Mouse (Mus musculus) hindbrain, embryonic 16.5 days (tissue): ENCODE measurements around the gene A730049H05Rik. TPM values are rescaled to one million over a fixed set of nuclear protein-coding genes. Genes with fewer than 3 reads are reported as not detected.
A peak's percentile ranks its signal among the peaks of the same experiment; 100 is the strongest.

Source experiments
- ATAC-seq: fragments of 200-750 bp; cut with Nextera tagmentation; 2 replicates; pipeline ENCODE4 v1.8.0; 2017; ENCODE audit warnings: moderate TSS enrichment, moderate library complexity
- H3K27ac ChIP-seq: fragments of 300-500 bp; sonication (generic); 2 replicates; pipeline ENCODE4 v1.5.1; 2014; ENCODE audit warnings: low read depth, mild to moderate bottlenecking, control low read depth, low read length, moderate library complexity
- H3K27me3 ChIP-seq: fragments of 300-500 bp; sonication (generic); replicated peaks from 2 replicates; pipeline ENCODE4 v1.6.1; 2014; ENCODE audit warnings: low read length; ENCODE audit not compliant: control insufficient read depth, insufficient read depth
- H3K36me3 ChIP-seq: fragments of 300-500 bp; sonication (generic); 2 replicates; pipeline ENCODE4 v1.6.1; 2014; ENCODE audit warnings: mild to moderate bottlenecking, low read length, moderate library complexity, mixed read lengths; ENCODE audit not compliant: control insufficient read depth, insufficient read depth
- H3K4me1 ChIP-seq: fragments of 300-500 bp; sonication (generic); 2 replicates; pipeline ENCODE4 v1.6.1; 2014; ENCODE audit warnings: low read depth, low read length; ENCODE audit not compliant: control insufficient read depth, insufficient read depth
- H3K4me2 ChIP-seq: fragments of 300-500 bp; sonication (generic); 2 replicates; pipeline ENCODE4 v1.6.1; 2014; ENCODE audit warnings: mild to moderate bottlenecking, low read length, control low read depth, moderate library complexity
- H3K4me3 ChIP-seq: fragments of 300-500 bp; sonication (generic); 2 replicates; pipeline ENCODE4 v1.5.1; 2014; ENCODE audit warnings: mild to moderate bottlenecking, low read length, control low read depth, moderate library complexity
- H3K9ac ChIP-seq: fragments of 300-500 bp; sonication (generic); 2 replicates; pipeline ENCODE4 v1.6.1; 2014; ENCODE audit warnings: low read depth, mild to moderate bottlenecking, control low read depth, low read length, moderate library complexity
- H3K9me3 ChIP-seq: fragments of 300-500 bp; sonication (generic); 2 replicates; pipeline ENCODE4 v1.6.1; 2014; ENCODE audit warnings: mild to moderate bottlenecking, low read length, moderate library complexity; ENCODE audit not compliant: control insufficient read depth
- WGBS: fragments of 180-500 bp; shearing (Covaris S2); extraction: QIAGEN DNeasy Blood & Tissue Kit; methylation state at CpG from one replicate; pipeline ENCODE4 v1.1.7; 2014; 5-methylcytosine and 5-hydroxymethylcytosine counted together
- polyA plus RNA-seq: library from polyadenylated mRNA; unstranded; fragments of >200 nt; fragmentation: Nextera tagmentation; extraction: Ambion mirVana; gene quantifications from 2 replicates; pipeline ENCODE4 v1.2.1, GENCODE M21; 2015

Gene A730049H05Rik
- polyA plus RNA-seq, 1 experiment from 2014 or later = 0.54 TPM

GRCm38 (mm10) chr6:92846614-92847013 is 30.3 kb downstream of the A730049H05Rik start:
- no peak overlapping the region for H3K27ac ChIP-seq
- no peak overlapping the region for H3K4me3 ChIP-seq
- no peaks in the 10 kb centered on the region for H3K27me3 ChIP-seq
- WGBS = 48% methylated on average over 4 of the region's 4 CpGs
- ATAC-seq = no peak
- no peaks in the 10 kb centered on the region; the same call in 1 of the 2 replicates for H3K4me1 ChIP-seq
- H3K4me2 ChIP-seq = no peak overlapping the region
- H3K36me3 ChIP-seq = no peaks in the 10 kb centered on the region
- H3K9me3 ChIP-seq = no peaks in the 10 kb centered on the region
- H3K9ac ChIP-seq = no peak overlapping the region

GRCm38 (mm10) chr6:92849208-92849607 is 32.9 kb downstream of the A730049H05Rik start:
- Histone ChIP-seq H3K4me3 (no peak overlapping the region), H3K27ac (no peak overlapping the region), H3K36me3 (no peaks in the 10 kb centered on the region), H3K9me3 (no peaks in the 10 kb centered on the region), H3K4me1 (no peaks in the 10 kb centered on the region; the same call in 1 of the 2 replicates), H3K27me3 (no peaks in the 10 kb centered on the region), H3K4me2 (no peak overlapping the region), H3K9ac (no peak overlapping the region)
- ATAC-seq = no peak
- WGBS = 86% methylated on average over 9 of the region's 9 CpGs

GRCm38 (mm10) chr6:92850250-92850649 is 34.0 kb downstream of the A730049H05Rik start:
- Histone ChIP-seq H3K9me3 (no peaks in the 10 kb centered on the region), H3K4me3 (no peak overlapping the region), H3K4me1 (no peaks in the 10 kb centered on the region; the same call in 1 of the 2 replicates), H3K4me2 (no peak overlapping the region), H3K27me3 (no peaks in the 10 kb centered on the region), H3K36me3 (no peaks in the 10 kb centered on the region), H3K27ac (0 out of 2 replicates have a peak overlapping the region, but pooled peaks have one; percentile 0), H3K9ac (no peak overlapping the region)
- WGBS = 19% methylated on average over 5 of the region's 5 CpGs
- ATAC-seq = peak; percentile 94

GRCm38 (mm10) chr6:92854873-92855272 is 38.6 kb downstream of the A730049H05Rik start:
- Histone ChIP-seq H3K4me2 (no peak overlapping the region), H3K27me3 (no peaks in the 10 kb centered on the region), H3K4me1 (no peaks in the 10 kb centered on the region; the same call in 1 of the 2 replicates), H3K9ac (no peak overlapping the region), H3K9me3 (no peaks in the 10 kb centered on the region), H3K4me3 (no peak overlapping the region), H3K27ac (no peak overlapping the region), H3K36me3 (no peaks in the 10 kb centered on the region)
- ATAC-seq = no peak
- 94% methylated on average over 4 of the region's 4 CpGs for WGBS

GRCm38 (mm10) chr6:92857761-92858160 is 41.5 kb downstream of the A730049H05Rik start:
- Histone ChIP-seq H3K4me2 (no peak overlapping the region), H3K27ac (no peak overlapping the region), H3K4me1 (no peaks in the 10 kb centered on the region), H3K27me3 (no peaks in the 10 kb centered on the region), H3K9me3 (no peaks in the 10 kb centered on the region), H3K4me3 (no peak overlapping the region), H3K36me3 (no peaks in the 10 kb centered on the region), H3K9ac (no peak overlapping the region)
- no peak for ATAC-seq
- WGBS = 91% methylated on average over 13 of the region's 13 CpGs

GRCm38 (mm10) chr6:92858721-92859510 is 42.6 kb downstream of the A730049H05Rik start:
- 74% methylated on average over 12 of the region's 12 CpGs for WGBS

GRCm38 (mm10) chr6:92860285-92860912 is 44.1 kb downstream of the A730049H05Rik start:
- no peaks in the 10 kb centered on the region for H3K27me3 ChIP-seq
- no peaks in the 10 kb centered on the region for H3K9me3 ChIP-seq
- H3K4me1 ChIP-seq = no peaks in the 10 kb centered on the region
- WGBS = 81% methylated on average over 5 of the region's 5 CpGs
- no peak overlapping the region for H3K27ac ChIP-seq
- no peak overlapping the region for H3K9ac ChIP-seq
- no peak for ATAC-seq
- H3K4me2 ChIP-seq = no peak overlapping the region
- no peak overlapping the region for H3K4me3 ChIP-seq
- H3K36me3 ChIP-seq = no peaks in the 10 kb centered on the region

More at GRCm38 (mm10) chr6:92858721-92859510, 42.6 kb downstream of the A730049H05Rik start:
- Histone ChIP-seq H3K27me3 (no peaks in the 10 kb centered on the region), H3K9ac (no peak overlapping the region), H3K36me3 (no peaks in the 10 kb centered on the region), H3K4me3 (no peak overlapping the region), H3K27ac (no peak overlapping the region), H3K4me2 (no peak overlapping the region), H3K4me1 (no peaks in the 10 kb centered on the region), H3K9me3 (no peaks in the 10 kb centered on the region)
- no peak for ATAC-seq

GRCm38 (mm10) chr6:92862599-92862998 is 46.3 kb downstream of the A730049H05Rik start:
- 80% methylated on average over 9 of the region's 9 CpGs for WGBS
- Histone ChIP-seq H3K9me3 (no peaks in the 10 kb centered on the region), H3K27ac (no peak overlapping the region), H3K4me2 (no peak overlapping the region), H3K4me1 (no peaks in the 10 kb centered on the region), H3K27me3 (no peaks in the 10 kb centered on the region), H3K36me3 (no peaks in the 10 kb centered on the region), H3K4me3 (no peak overlapping the region), H3K9ac (no peak overlapping the region)
- ATAC-seq = no peak

GRCm38 (mm10) chr6:92869089-92869581 is 52.9 kb downstream of the A730049H05Rik start, which contains the start of gene Gm15737:
Gene Gm15737 (plus strand): TSS chr6:92869357.
- WGBS = 59% methylated on average over 4 of the region's 4 CpGs
- no peak within 1 kb of the TSS for H3K4me2 ChIP-seq
- no peak within 1 kb of the TSS for H3K4me3 ChIP-seq
- H3K27ac ChIP-seq = no peak within 1 kb of the TSS
- H3K9ac ChIP-seq = no peak within 1 kb of the TSS
- H3K9me3 ChIP-seq = no peaks in the 10 kb centered on the region
- ATAC-seq = no peak
- H3K27me3 ChIP-seq = no peaks in the 10 kb centered on the region
- H3K36me3 ChIP-seq = no peaks in the 10 kb centered on the region
- no peaks in the 10 kb centered on the region; the same call in 1 of the 2 replicates for H3K4me1 ChIP-seq
